Mouse (Mus musculus): ENCODE data around the gene Wbp4.

DNA sequence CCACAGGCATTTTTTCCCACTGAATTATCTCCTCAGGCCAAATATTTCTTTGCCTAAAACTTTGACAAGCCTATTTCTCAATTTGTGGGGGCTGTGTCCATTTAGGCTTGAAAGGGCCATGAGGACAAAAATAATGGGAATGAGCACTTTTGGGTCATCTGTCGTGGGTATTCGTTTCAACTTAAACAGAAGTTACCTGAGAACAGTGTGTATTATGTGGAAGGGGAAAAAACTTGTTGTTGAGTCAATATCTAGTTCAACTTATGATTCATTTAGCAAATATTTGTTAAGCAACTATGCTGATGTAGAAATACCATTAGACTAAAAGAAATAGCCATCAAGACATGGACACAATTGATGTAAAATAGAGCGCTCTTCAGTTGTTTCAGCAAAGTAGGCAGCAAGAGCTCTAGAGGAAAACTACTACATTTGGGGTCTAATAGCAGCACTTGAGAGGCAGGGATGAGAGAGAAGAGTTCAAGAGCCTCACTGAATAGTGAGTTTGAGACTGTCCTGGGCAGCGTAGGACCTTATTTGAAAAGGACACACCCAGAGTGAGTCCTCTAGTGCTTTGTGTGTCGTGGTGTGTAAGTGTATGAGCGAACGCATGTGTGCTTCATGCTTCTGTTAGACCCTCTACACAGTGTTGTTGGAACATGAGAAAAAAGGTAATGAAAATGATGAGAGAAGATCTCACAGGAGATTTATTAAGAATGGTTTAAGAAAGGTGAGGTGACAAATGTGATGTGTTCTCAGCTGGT is 23.1 kb upstream of the Wbp4 start:
- no peak for TF ChIP-seq CTCF (IDR thresholded peaks at IDR 0.05; ENCODE audit: borderline replicate concordance, insufficient read depth, low read length)
- TF ChIP-seq POLR2A (IDR thresholded peaks at IDR 0.05; ENCODE audit: low read depth, low read length), result no peak
